Mouse (Mus musculus): Measurements from ENCODE around the gene Lpcat4.

- TF ChIP-seq POLR2A (IDR thresholded peaks at IDR 0.05; ENCODE audit: extremely low read depth, insufficient read depth, low read length) (no peak), CTCF (IDR thresholded peaks at IDR 0.05; ENCODE audit: low read depth, low read length) (peak; percentile 28; the same call in 1 of the 2 replicates)
Measured at GRCm38 (mm10) chr2:112259241-112259962, 20.1 kb downstream of the Lpcat4 start, which contains the start of gene Nutm1.

Measured in liver, adult 2 months (tissue).